Mouse (Mus musculus) heart, postnatal 10 days (tissue): ENCODE results near the gene Proser3. TPM values are rescaled to one million over a fixed set of nuclear protein-coding genes. Genes with fewer than 3 reads are reported as not detected.
A peak's percentile ranks its signal among the peaks of the same experiment; 100 is the strongest.

Experiments used
- DNase-seq, 2 experiments: peaks; one replicate each; pipeline ENCODE4 v3.0.0; 2021
- intact Hi-C: fragments of 180-260 bp; cut with DNase I; formaldehyde crosslinking; loops from one replicate; pipeline ENCODE4 v1.15.1; 2025
- total RNA-seq, 2 experiments: library from RNA; stranded (reverse); gene quantifications; 2 replicates each; pipeline ENCODE4 v1.2.3; 2021

Proser3 gene
- total RNA-seq, 2 experiments from 2014 or later = 2.7 to 4.8 TPM

DNA sequence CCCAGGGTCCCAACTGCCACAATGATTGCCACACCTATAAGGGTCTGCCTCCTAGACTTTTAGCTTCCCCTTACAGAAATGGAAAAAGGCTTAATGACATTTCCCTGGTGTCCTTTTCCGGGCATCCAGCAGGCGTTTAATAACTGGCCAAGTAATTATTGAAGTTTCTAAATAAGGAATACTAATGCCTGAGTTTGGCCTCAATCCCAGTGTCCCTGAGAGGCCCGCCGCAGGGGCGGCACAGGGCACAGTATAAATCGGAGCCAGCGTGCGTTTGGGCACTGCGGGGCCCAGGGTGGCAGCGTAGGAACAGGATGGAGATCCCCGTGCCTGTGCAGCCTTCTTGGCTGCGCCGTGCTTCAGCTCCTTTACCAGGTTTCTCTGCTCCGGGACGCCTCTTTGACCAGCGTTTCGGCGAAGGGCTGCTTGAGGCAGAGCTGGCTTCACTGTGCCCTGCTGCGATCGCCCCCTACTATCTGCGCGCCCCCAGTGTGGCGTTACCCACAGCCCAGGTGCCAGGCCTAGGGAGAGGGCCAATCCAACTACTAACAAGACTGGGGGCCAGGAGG, 1.0 kb upstream of the Proser3 start:
- peak; percentile 88 for DNase-seq
- intact Hi-C loops = loop anchor here (5.0 kb wide), 1 partner anchor 181 kb away; no protein-coding TSS in a partner anchor

DNA sequence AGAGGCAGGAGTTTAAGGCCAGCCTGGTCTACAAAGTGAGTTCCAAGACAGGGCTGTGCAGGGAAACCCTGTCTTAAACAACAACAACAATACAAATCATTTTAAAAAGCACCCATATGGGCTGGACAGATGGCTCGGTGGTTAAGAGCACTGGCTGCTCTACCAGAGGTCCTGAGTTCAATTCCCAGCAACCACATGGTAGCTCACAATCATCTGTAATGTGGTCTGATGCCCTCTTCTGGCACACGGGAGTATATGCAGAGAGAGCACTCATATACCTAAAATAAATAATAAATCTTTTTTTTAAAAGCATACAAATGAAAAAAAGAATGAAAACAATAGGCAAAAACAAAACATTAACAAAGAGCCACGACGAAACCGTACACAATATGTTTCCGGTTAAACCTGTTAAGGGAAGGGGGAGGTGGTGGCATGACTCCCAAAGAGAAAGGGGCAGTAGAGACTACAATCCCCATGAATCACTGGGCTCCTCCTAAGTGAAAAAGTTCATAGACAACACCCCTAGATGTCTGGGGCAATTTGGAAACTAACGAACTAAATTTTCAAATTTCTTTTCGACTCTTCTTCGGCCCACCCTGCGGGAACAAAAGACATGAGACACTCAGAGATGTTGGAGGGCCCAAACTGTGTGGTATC, 526 bp downstream of the Proser3 start:
- no peak for DNase-seq
- intact Hi-C loops = loop anchor here (2.0 to 5.0 kb wide), 2 partner anchors 61 to 179 kb away; no protein-coding TSS in a partner anchor

- intact Hi-C loops = loop anchor here (2.0 to 5.0 kb wide), 2 partner anchors 60 to 178 kb away; no protein-coding TSS in a partner anchor
- DNase-seq = no peak
Observed at GRCm38 (mm10) chr7:30550603-30551002, 1.5 kb downstream of the Proser3 start.

GRCm38 (mm10) chr7:30549880-30550279, 2.2 kb downstream of the Proser3 start:
- intact Hi-C loops = loop anchor here (2.0 to 5.0 kb wide), 2 partner anchors 59 to 178 kb away; no protein-coding TSS in a partner anchor
- DNase-seq = no peak

DNA sequence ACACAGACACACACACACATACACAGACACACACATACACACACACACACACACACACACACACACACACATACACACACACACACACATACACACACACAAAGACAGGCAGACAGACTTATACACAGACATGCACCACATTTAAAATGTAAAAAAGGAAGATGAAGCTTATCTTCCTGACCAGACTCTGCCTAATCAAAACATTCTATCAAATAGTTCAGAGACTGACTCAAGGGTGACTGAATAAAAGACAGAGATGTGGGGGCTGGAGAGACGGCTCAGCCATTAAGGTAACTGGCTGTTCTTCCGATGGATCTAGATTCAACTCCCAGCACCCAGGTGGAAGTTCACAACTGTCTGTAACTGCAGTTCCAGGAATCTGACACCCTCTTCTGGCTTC, 7.8 kb downstream of the Proser3 start:
- DNase-seq = no peak
- intact Hi-C loops = no loop called here

- intact Hi-C loops = no loop called here
- no peak for DNase-seq
Observed at GRCm38 (mm10) chr7:30540572-30540971, 11.5 kb downstream of the Proser3 start.

- DNase-seq = peak; percentile 94 to 96
- intact Hi-C loops = no loop called here
Observed at GRCm38 (mm10) chr7:30534633-30535577, 17.2 kb downstream of the Proser3 start, which contains the start of gene Arhgap33. Gene Arhgap33, minus strand, starts transcription at chr7:30535060.

DNA sequence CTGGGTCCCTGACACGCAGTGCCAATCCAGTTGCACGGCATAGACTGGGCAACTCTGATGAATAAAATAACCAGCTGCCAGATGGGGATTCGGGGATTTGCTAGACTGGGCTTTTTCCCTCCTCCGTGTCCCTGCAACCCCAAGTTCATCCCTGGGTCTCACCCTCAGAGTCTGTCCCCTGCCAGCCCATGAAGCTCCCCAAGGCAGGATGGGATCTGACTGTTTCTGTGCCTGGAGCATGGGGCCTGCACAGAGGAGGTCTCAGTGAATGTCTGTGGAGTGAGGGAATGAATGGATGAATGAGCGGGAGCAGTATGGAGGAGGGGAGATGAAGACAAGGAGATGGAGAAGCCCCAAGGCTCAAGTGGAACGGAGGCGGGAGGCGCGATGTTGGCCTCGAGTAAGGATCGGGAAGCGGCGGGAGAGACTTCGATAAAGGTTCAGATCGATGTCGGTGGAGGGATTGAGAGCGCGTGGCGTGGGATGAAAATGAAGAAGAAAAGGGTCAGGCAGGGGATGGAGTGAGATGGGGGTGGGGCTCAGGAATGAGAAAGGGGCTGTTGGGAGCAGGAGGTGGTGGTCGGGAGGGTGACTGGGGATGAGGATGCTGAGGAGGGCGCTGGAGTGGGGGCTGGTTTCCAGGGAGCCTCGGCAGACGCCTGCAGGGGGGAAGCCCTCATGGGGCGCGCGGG, 18.0 kb downstream of the Proser3 start:
- intact Hi-C loops = no loop called here
- no peak for DNase-seq

DNA sequence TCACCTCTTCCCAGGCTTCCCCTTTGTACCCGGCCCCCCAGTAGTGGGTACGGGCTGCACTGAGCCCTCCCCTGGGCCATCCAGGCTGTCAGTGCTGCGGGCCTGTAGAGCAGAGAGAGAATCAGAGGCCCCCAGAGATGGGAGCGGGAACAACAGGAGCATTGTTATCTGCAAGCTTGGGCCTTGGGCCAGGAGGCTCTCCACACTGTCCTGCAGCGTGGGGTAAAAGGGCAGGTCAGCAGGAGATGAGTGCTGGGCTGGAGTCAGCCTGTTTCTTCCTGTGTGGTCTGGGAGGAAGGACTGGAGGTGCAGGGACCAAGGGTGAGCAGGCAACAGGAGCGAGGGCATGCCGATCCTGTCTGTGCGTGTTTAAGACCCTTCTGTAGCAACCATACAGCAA, 19.2 kb downstream of the Proser3 start:
- DNase-seq = peak; percentile 63 to 67
- intact Hi-C loops = no loop called here

DNA sequence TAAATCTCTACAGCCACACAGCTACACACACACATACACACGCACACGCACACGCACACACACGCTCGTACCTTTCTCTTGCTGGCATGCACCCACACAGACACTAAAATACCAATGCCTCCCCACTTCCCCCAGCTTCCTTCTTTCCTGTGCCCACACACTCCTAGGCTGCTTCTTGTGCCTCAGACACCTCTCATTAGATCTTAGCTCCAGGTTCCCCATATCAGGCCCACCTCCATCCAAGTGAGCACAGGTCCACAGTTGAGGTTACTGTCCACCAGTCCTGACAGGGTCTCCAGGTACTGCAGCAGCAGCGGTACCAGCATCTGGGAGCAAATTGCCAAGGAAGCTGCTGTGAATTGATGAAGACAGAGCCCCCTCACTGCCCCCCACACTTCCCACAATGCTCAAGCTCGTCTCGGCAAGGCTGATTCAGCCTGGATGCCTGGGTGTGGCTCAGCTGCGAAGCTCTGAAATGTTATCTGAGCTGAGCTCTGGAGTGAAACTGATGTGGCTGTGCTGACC, 20.7 kb downstream of the Proser3 start:
- intact Hi-C loops = no loop called here
- no peak for DNase-seq

- intact Hi-C loops = no loop called here
- DNase-seq = no peak
Observed at GRCm38 (mm10) chr7:30526981-30527380, 25.1 kb downstream of the Proser3 start.

DNA sequence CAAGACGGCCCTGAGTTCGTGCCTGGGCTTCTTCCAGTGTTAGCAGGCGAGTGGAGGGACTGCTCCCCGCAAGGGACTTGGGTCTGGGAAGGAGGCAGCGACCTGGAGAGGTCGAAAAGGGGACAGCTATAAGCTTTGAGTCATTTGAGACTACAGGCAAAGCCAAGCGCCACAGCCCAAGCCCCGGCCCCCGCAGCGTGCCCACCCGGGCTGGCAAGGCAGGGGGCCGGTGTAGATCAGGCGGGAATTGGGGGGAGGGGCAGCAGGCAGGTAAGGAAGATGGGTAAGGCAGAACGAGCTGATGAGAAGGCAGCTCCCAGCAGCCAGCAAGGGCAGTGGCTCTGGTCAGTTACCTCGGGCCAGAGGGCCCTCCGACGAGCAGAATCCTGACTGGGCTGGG, 25.7 kb downstream of the Proser3 start:
- intact Hi-C loops = no loop called here

DNA sequence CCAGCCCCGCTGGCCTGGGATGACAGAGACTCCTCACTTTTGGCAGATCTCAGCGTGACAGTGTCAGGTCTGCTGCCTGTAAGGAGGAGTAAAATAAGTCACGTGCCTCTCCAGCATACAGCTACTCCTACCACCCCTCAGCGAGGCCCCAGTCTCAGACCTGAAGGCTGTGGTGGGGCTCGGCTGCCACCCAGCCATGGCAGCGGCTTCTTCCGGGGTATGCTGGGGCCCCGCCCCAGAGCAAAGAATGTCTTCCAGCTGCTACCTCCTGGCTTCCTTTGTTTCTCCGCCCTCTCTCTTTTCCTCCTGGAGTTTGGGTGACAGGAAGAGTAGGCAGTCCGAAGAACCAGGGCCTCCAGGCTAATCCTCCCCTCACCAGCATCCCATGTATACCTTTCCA, 26.1 kb downstream of the Proser3 start:
- intact Hi-C loops = no loop called here
- DNase-seq = no peak

More for the DNA sequence above, 25.7 kb downstream of the Proser3 start:
- no peak for DNase-seq

GRCm38 (mm10) chr7:30524487-30524886, 27.6 kb downstream of the Proser3 start:
- intact Hi-C loops = no loop called here
- peak in 1 of 2 experiments; percentile 28 for DNase-seq

- no peak for DNase-seq
- intact Hi-C loops = no loop called here
Observed at GRCm38 (mm10) chr7:30522871-30523270, 29.2 kb downstream of the Proser3 start.

- intact Hi-C loops = no loop called here
Observed at GRCm38 (mm10) chr7:30520856-30521255, 31.2 kb downstream of the Proser3 start.

GRCm38 (mm10) chr7:30520396-30520795, 31.7 kb downstream of the Proser3 start:
- no peak for DNase-seq
- intact Hi-C loops = no loop called here

More at GRCm38 (mm10) chr7:30520856-30521255, 31.2 kb downstream of the Proser3 start:
- DNase-seq = no peak

GRCm38 (mm10) chr7:30518325-30518724, 33.8 kb downstream of the Proser3 start:
- DNase-seq = no peak

GRCm38 (mm10) chr7:30515003-30515760, 36.9 kb downstream of the Proser3 start:
- intact Hi-C loops = no loop called here
- DNase-seq = no peak

More at GRCm38 (mm10) chr7:30518325-30518724, 33.8 kb downstream of the Proser3 start:
- intact Hi-C loops = no loop called here
